Mouse (Mus musculus) stomach, postnatal 0 days (tissue): ENCODE measurements around the gene Sycn. TPM values are rescaled to one million over a fixed set of nuclear protein-coding genes. Genes with fewer than 3 reads are reported as not detected.

ENCODE experiments used
- ATAC-seq: fragments of 200-750 bp; cut with Nextera tagmentation; 2 replicates; pipeline ENCODE4 v1.8.0; 2017; ENCODE audit not compliant: low FRiP score, low TSS enrichment
- DNase-seq: peaks from one replicate; pipeline ENCODE4 v3.0.0-alpha.2; 2016; ENCODE audit warnings: low spot score
- H3K27ac ChIP-seq: fragments of 300-500 bp; sonication (generic); replicated peaks from 2 replicates; pipeline ENCODE4 v1.5.1; 2014; ENCODE audit warnings: mild to moderate bottlenecking, control low read depth
- H3K27me3 ChIP-seq: fragments of 300-500 bp; sonication (generic); 2 replicates; pipeline ENCODE4 v1.6.1; 2014; ENCODE audit warnings: low read length; ENCODE audit not compliant: control insufficient read depth, insufficient read depth
- H3K36me3 ChIP-seq: fragments of 300-500 bp; sonication (generic); 2 replicates; pipeline ENCODE4 v1.6.1; 2014; ENCODE audit warnings: low read length, mixed read lengths; ENCODE audit not compliant: control insufficient read depth, insufficient read depth
- H3K4me1 ChIP-seq: fragments of 300-500 bp; sonication (generic); replicated peaks from 2 replicates; pipeline ENCODE4 v1.6.1; 2014; ENCODE audit warnings: antibody characterized with exemption; ENCODE audit not compliant: control insufficient read depth, insufficient read depth
- H3K4me2 ChIP-seq: fragments of 300-500 bp; sonication (generic); replicated peaks from 2 replicates; pipeline ENCODE4 v1.6.1; 2014; ENCODE audit warnings: low read depth, mild to moderate bottlenecking, control low read depth, moderate library complexity
- H3K4me3 ChIP-seq: fragments of 300-500 bp; sonication (generic); 2 replicates; pipeline ENCODE4 v1.5.1; 2014; ENCODE audit warnings: low read depth, low read length, control low read depth
- H3K9ac ChIP-seq: fragments of 300-500 bp; sonication (generic); 2 replicates; pipeline ENCODE4 v1.6.1; 2014; ENCODE audit warnings: mild to moderate bottlenecking, low read length, control low read depth, mixed read lengths
- H3K9me3 ChIP-seq: fragments of 300-500 bp; sonication (generic); 2 replicates; pipeline ENCODE4 v1.6.1; 2016; ENCODE audit warnings: low read length; ENCODE audit not compliant: control insufficient read depth
- CTCF ChIP-seq: IDR thresholded peaks from 2 replicates; pipeline ENCODE4 v1.5.1; 2016; ENCODE audit warnings: antibody characterized with exemption, low read depth, mild to moderate bottlenecking, moderate library complexity
- EP300 ChIP-seq: optimal IDR thresholded peaks from 2 replicates; pipeline ENCODE3; 2016; ENCODE audit warnings: antibody characterized with exemption
- WGBS: fragments of 180-500 bp; shearing (Covaris S2); extraction: QIAGEN DNeasy Blood & Tissue Kit; methylation state at CpG from one replicate; pipeline ENCODE4 v1.1.7; 2014; 5-methylcytosine and 5-hydroxymethylcytosine counted together
- polyA plus RNA-seq: library from polyadenylated mRNA; unstranded; fragments of >200 nt; fragmentation: Nextera tagmentation; extraction: Ambion mirVana; gene quantifications from 2 replicates; pipeline ENCODE4 v1.2.1, GENCODE M21; 2015

The Sycn gene
- polyA plus RNA-seq, 1 experiment from 2014 or later, result 87.6 TPM

GRCm38 (mm10) chr7:28570982-28571682, 30.4 kb downstream of the Sycn start:
- peak overlapping the region; percentile 96 for H3K27ac ChIP-seq
- ATAC-seq (peak; percentile 21), DNase-seq (peak; percentile 58)
- no peaks in the 10 kb centered on the region for H3K9me3 ChIP-seq
- H3K4me3 ChIP-seq, result no peak overlapping the region
- H3K4me1 ChIP-seq, result peaks cover 15% of the 10 kb centered on the region
- peak overlapping the region; percentile 43 for H3K4me2 ChIP-seq
- no peaks in the 10 kb centered on the region for H3K27me3 ChIP-seq
- WGBS, result 17% methylated on average over 5 of the region's 5 CpGs
- H3K9ac ChIP-seq, result peak overlapping the region; percentile 41
- TF ChIP-seq EP300 (no peak), CTCF (no peak)
- H3K36me3 ChIP-seq, result peaks cover 13% of the 10 kb centered on the region; the same call in 1 of the 2 replicates

GRCm38 (mm10) chr7:28572689-28573088, 32.0 kb downstream of the Sycn start:
- Histone ChIP-seq H3K27me3 (no peaks in the 10 kb centered on the region), H3K4me2 (no peak overlapping the region), H3K36me3 (peaks cover under 1% of the 10 kb centered on the region; the same call in 1 of the 2 replicates), H3K4me1 (peaks cover 24% of the 10 kb centered on the region), H3K9me3 (no peaks in the 10 kb centered on the region), H3K27ac (peak overlapping the region; percentile 96), H3K9ac (no peak overlapping the region), H3K4me3 (no peak overlapping the region)
- TF ChIP-seq CTCF (no peak), EP300 (no peak)
- ATAC-seq (no peak), DNase-seq (no peak)
- 67% methylated on average over 5 of the region's 5 CpGs for WGBS

GRCm38 (mm10) chr7:28573236-28573635, 32.6 kb downstream of the Sycn start:
- Histone ChIP-seq H3K36me3 (no peaks in the 10 kb centered on the region), H3K9me3 (no peaks in the 10 kb centered on the region), H3K9ac (no peak overlapping the region), H3K4me2 (no peak overlapping the region), H3K27me3 (no peaks in the 10 kb centered on the region), H3K4me3 (no peak overlapping the region), H3K4me1 (peaks cover 24% of the 10 kb centered on the region), H3K27ac (peak overlapping the region; percentile 96)
- DNase-seq, result no peak
- no peak for ATAC-seq
- WGBS, result 87% methylated on average over 3 of the region's 3 CpGs
- TF ChIP-seq CTCF (no peak), EP300 (no peak)

- TF ChIP-seq EP300 (no peak), CTCF (peak; percentile 23; the same call in 1 of the 2 replicates)
- WGBS, result 67% methylated on average over 11 of the region's 11 CpGs
- no peak overlapping the region for H3K4me3 ChIP-seq
- ATAC-seq (no peak), DNase-seq (no peak)
- no peaks in the 10 kb centered on the region for H3K36me3 ChIP-seq
- no peaks in the 10 kb centered on the region for H3K27me3 ChIP-seq
- peak overlapping the region; percentile 94 for H3K27ac ChIP-seq
- peaks cover 24% of the 10 kb centered on the region for H3K4me1 ChIP-seq
- peak overlapping the region; percentile 23; the same call in 1 of the 2 replicates for H3K4me2 ChIP-seq
- no peaks in the 10 kb centered on the region for H3K9me3 ChIP-seq
- no peak overlapping the region for H3K9ac ChIP-seq
Observed at GRCm38 (mm10) chr7:28575597-28575996, 34.9 kb downstream of the Sycn start.

DNA sequence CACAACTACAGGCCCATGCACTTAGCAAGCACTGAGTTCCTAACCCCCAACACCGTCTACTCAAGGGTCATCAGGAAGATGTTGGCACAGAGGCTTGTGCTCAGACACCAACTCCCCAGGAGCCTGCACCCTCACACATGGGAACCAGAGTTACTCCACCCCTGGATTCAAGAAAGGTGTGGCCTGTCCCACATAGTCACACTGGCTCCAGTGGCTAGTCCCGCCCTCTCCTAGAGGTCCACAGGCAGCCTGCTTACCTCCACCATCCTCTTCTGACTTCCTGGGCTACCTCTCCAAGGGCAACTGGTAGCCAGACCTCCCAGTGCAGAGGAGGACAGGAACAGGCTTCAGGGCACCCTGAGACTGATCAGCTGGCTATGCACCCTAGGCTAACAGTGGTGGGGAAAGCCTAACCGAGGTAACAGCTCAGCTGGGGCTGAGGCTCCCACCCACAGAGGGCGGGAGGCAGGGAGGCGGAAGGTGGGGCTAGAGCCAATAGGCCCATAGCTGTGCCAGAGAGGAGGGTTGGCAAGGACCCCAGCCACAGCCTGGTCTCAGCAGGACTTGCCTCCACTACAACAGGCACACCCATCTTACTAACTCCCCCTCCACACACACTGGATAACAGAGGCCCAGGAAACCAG, 35.7 kb downstream of the Sycn start:
- DNase-seq (peak; percentile 85), ATAC-seq (peak; percentile 80)
- Histone ChIP-seq H3K9ac (peak overlapping the region; percentile 23; the same call in 1 of the 2 replicates), H3K4me1 (peaks cover 16% of the 10 kb centered on the region), H3K9me3 (no peaks in the 10 kb centered on the region), H3K27ac (peak overlapping the region; percentile 94), H3K27me3 (no peaks in the 10 kb centered on the region), H3K4me2 (peak overlapping the region; percentile 37), H3K4me3 (no peak overlapping the region), H3K36me3 (no peaks in the 10 kb centered on the region)
- TF ChIP-seq EP300 (no peak), CTCF (no peak)
- WGBS, result 55% methylated on average over 5 of the region's 5 CpGs
